Mouse (Mus musculus) CH12.LX (cell line): Measurements from ENCODE around the gene Atrip. TPM values are rescaled to one million over a fixed set of nuclear protein-coding genes. Genes with fewer than 3 reads are reported as not detected.

Experiments
- DNase-seq: peaks from one replicate; pipeline ENCODE4 v3.0.0-alpha.2; 2013; ENCODE audit errors: extremely low read depth
- H3K27ac ChIP-seq: 2 replicates; pipeline ENCODE4 v1.5.1; 2012; ENCODE audit warnings: low read depth, mild to moderate bottlenecking, control low read depth, moderate library complexity; ENCODE audit not compliant: insufficient read depth
- H3K27me3 ChIP-seq: replicated peaks from 2 replicates; pipeline ENCODE3; 2012; ENCODE audit warnings: inconsistent platforms
- H3K36me3 ChIP-seq, 2 experiments: replicated peaks in 1 of 2; 2 replicates each; pipeline versions ENCODE3 to v1.6.1; 2012; ENCODE audit warnings: inconsistent platforms in 1 of 2, low read length in 1 of 2, mild to moderate bottlenecking in 1 of 2, mixed read lengths in 1 of 2, moderate library complexity in 1 of 2; ENCODE audit not compliant: control insufficient read depth in 1 of 2, insufficient read depth in 1 of 2
- H3K4me1 ChIP-seq, 2 experiments: 2 replicates each; pipeline ENCODE4 v1.6.1; 2012; ENCODE audit warnings: inconsistent platforms in 1 of 2, moderate library complexity in 1 of 2; ENCODE audit not compliant: insufficient read depth in 2 of 2, control insufficient read depth in 1 of 2
- H3K4me2 ChIP-seq: 2 replicates; pipeline ENCODE4 v1.6.1; 2012; ENCODE audit warnings: low read depth, mild to moderate bottlenecking, control low read depth; ENCODE audit not compliant: poor library complexity, insufficient read depth, severe bottlenecking
- H3K4me3 ChIP-seq, 3 experiments: fragments of 150-350 bp in 1 of 3; sonication (generic) in 1 of 3; replicated peaks in 1 of 3; 2 replicates each; pipeline versions ENCODE3 to v1.5.1; 2011 to 2012; ENCODE audit warnings: low read depth in 2 of 3, low read length in 2 of 3, mild to moderate bottlenecking in 2 of 3, moderate library complexity in 2 of 3, control low read depth in 1 of 3, improper control_type of control experiment in 1 of 3, inconsistent platforms in 1 of 3, mixed read lengths in 1 of 3; ENCODE audit not compliant: poor library complexity in 1 of 3
- H3K79me2 ChIP-seq: replicated peaks from 2 replicates; pipeline ENCODE4 v1.6.1; 2012; ENCODE audit warnings: mild to moderate bottlenecking, moderate library complexity; ENCODE audit not compliant: control insufficient read depth, poor library complexity, insufficient read depth, severe bottlenecking; ENCODE audit errors: extremely low read depth
- H3K9ac ChIP-seq: 2 replicates; pipeline ENCODE4 v1.6.1; 2012; ENCODE audit warnings: low read depth, mild to moderate bottlenecking, control low read depth, moderate library complexity; ENCODE audit not compliant: insufficient read depth
- H3K9me3 ChIP-seq: replicated peaks from 2 replicates; pipeline ENCODE3; 2012; ENCODE audit warnings: low read length, inconsistent platforms, mixed read lengths
- CHD1 ChIP-seq: IDR thresholded peaks from 2 replicates; pipeline ENCODE4 v1.6.1; 2012; ENCODE audit warnings: low read depth, low read length, improper control_type of control experiment, inconsistent platforms
- CHD2 ChIP-seq: IDR thresholded peaks from 2 replicates; pipeline ENCODE4 v1.6.1; 2011; ENCODE audit warnings: low read length, improper control_type of control experiment
- E2F4 ChIP-seq: IDR thresholded peaks from 2 replicates; pipeline ENCODE4 v1.6.1; 2011; ENCODE audit warnings: low read depth, low read length, improper control_type of control experiment; ENCODE audit not compliant: insufficient replicate concordance
- ELF1 ChIP-seq: IDR thresholded peaks from 2 replicates; pipeline ENCODE4 v1.6.1; 2014; ENCODE audit warnings: low read depth, mild to moderate bottlenecking, inconsistent platforms, low read length, improper control_type of control experiment
- ETS1 ChIP-seq: conservative IDR thresholded peaks from 2 replicates; pipeline ENCODE4 v1.6.1; 2012; ENCODE audit warnings: low read depth, mild to moderate bottlenecking, inconsistent platforms, low read length, improper control_type of control experiment, moderate library complexity
- GABPA ChIP-seq: IDR thresholded peaks from 2 replicates; pipeline ENCODE4 v1.6.1; 2012; ENCODE audit warnings: low read depth, low read length, improper control_type of control experiment, inconsistent platforms; ENCODE audit not compliant: insufficient replicate concordance
- HCFC1 ChIP-seq: IDR thresholded peaks from 2 replicates; pipeline ENCODE4 v1.6.1; 2012; ENCODE audit warnings: low read depth, mild to moderate bottlenecking, inconsistent platforms, low read length, improper control_type of control experiment
- JUN ChIP-seq: IDR thresholded peaks from 2 replicates; pipeline ENCODE4 v1.6.1; 2011; ENCODE audit warnings: low read depth, mild to moderate bottlenecking, low read length, improper control_type of control experiment, moderate library complexity; ENCODE audit not compliant: insufficient read depth
- MAX ChIP-seq: IDR thresholded peaks from 2 replicates; pipeline ENCODE4 v1.6.1; 2011; ENCODE audit warnings: low read length, improper control_type of control experiment
- MAZ ChIP-seq: IDR thresholded peaks from 2 replicates; pipeline ENCODE4 v1.6.1; 2012; ENCODE audit warnings: low read depth, mild to moderate bottlenecking, inconsistent platforms, low read length, improper control_type of control experiment, moderate library complexity
- MEF2A ChIP-seq: IDR thresholded peaks from 2 replicates; pipeline ENCODE4 v1.6.1; 2014; ENCODE audit warnings: low read depth, mild to moderate bottlenecking, inconsistent platforms, low read length, improper control_type of control experiment, borderline replicate concordance
- MYC ChIP-seq: IDR thresholded peaks from 2 replicates; pipeline ENCODE4 v1.6.1; 2011; ENCODE audit warnings: low read depth, mild to moderate bottlenecking, improper control_type of control experiment, low read length
- NRF1 ChIP-seq: IDR thresholded peaks from 2 replicates; pipeline ENCODE4 v1.6.1; 2014; ENCODE audit warnings: low read depth, mild to moderate bottlenecking, inconsistent platforms, low read length, improper control_type of control experiment, moderate library complexity
- POLR2A ChIP-seq: IDR thresholded peaks from 2 replicates; pipeline ENCODE4 v1.6.1; 2011; ENCODE audit warnings: low read depth, mild to moderate bottlenecking, improper control_type of control experiment, low read length
- SMC3 ChIP-seq: IDR thresholded peaks from 2 replicates; pipeline ENCODE4 v1.6.1; 2011; ENCODE audit warnings: low read depth, low read length, improper control_type of control experiment
- TCF12 ChIP-seq: IDR thresholded peaks from 2 replicates; pipeline ENCODE4 v1.6.1; 2014; ENCODE audit warnings: low read depth, mild to moderate bottlenecking, inconsistent platforms, low read length, improper control_type of control experiment
- UBTF ChIP-seq: IDR thresholded peaks from 2 replicates; pipeline ENCODE4 v1.6.1; 2012; ENCODE audit warnings: low read depth, mild to moderate bottlenecking, inconsistent platforms, low read length, improper control_type of control experiment, moderate library complexity
- ZC3H11A ChIP-seq: IDR thresholded peaks from 2 replicates; pipeline ENCODE4 v1.6.1; 2012; ENCODE audit warnings: low read depth, mild to moderate bottlenecking, inconsistent platforms, low read length, improper control_type of control experiment
- ZKSCAN1 ChIP-seq: IDR thresholded peaks from 2 replicates; pipeline ENCODE4 v1.6.1; 2012; ENCODE audit warnings: low read depth, inconsistent platforms, low read length, improper control_type of control experiment, borderline replicate concordance
- ZNF384 ChIP-seq: IDR thresholded peaks from 2 replicates; pipeline ENCODE4 v1.6.1; 2012; ENCODE audit warnings: low read depth, low read length, improper control_type of control experiment, inconsistent platforms
- dilution Hi-C: fragments of 300-500 bp; cut with MboI; formaldehyde crosslinking; loops from 2 replicates; pipeline ENCODE4 v1.14.3; 2020; ENCODE audit warnings: low sequenced_read_pairs; ENCODE audit not compliant: extremely low pct_unique_long_range_greater_than_20kb, extremely low pct_ligation_motif_present
- in situ Hi-C: fragments of 300-500 bp; cut with MboI; formaldehyde crosslinking; loops from 3 replicates; pipeline ENCODE4 v1.14.3; 2019; ENCODE audit warnings: low sequenced_read_pairs, low pct_ligation_motif_present, low pct_unique_long_range_greater_than_20kb, mixed read lengths
- polyA plus RNA-seq: library from polyadenylated mRNA; unstranded; fragments of >175 nt; gene quantifications from 2 replicates; pipeline ENCODE4 v1.2.1, GENCODE M21; 2012; ENCODE audit warnings: low read depth; ENCODE audit not compliant: insufficient read length
- total RNA-seq, 2 experiments: library from RNA; depleted of rRNA; stranded (reverse); fragments of 300-350 nt in 1 of 2; fragments of >200 nt in 1 of 2; gene quantifications; 2 replicates each; pipeline ENCODE4 v1.2.3; 2012 to 2014

Atrip gene
- total and polyA plus RNA-seq, 3 experiments: 17.6 to 24.1 (median 18.0) TPM

DNA sequence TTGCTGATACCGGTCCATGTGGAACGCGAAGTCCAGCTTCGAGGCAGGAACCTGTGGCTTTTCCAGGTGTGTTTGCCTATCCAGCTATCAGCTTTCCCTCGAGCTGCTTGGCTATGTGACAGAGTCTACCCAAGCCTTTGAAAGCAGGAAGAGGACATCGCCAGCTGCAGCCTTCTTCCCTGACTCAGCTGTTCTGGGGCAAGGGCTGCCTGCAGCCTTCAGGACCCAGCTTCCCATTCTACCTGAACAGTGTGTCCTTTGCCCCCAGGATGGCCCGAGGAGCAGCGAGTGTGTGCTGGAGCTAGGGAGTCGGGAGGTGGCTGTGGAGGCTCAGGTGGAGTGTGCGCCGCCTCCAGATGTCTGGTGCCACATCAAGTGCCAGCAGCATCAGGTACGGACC lies 31.7 kb upstream of the Atrip start:
- Histone ChIP-seq H3K27me3 (peaks cover 95% of the 10 kb centered on the region), H3K4me2 (no peak overlapping the region)

DNA sequence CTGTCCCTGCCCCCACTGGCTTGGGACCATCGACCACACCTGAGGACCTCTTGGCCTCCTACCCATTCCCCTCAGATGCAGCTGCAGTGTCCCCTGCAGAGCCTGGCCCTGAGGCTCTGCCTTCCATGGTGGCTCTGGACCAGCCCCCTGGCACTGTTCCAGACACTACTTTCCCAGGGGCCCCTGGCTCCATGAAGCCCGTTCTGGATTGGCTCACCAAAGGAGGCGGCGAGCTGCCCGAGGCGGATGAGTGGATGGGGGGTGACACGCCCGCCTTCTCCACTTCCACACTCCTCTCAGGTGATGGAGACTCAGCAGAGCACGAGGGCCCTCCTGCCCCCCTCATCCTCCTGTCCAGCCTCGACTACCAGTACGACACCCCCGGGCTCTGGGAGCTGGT lies 31.1 kb upstream of the Atrip start:
- H3K79me2 ChIP-seq: no peaks in the 10 kb centered on the region
- in situ Hi-C loops: no loop called here

More for the DNA sequence above, 31.7 kb upstream of the Atrip start:
- no peak for DNase-seq
- TF ChIP-seq ELF1 (no peak), ZKSCAN1 (no peak), ETS1 (no peak), ZNF384 (no peak), MYC (no peak), E2F4 (no peak), HCFC1 (no peak)
- H3K36me3 ChIP-seq: no peaks in the 10 kb centered on the region
- no peaks in the 10 kb centered on the region for H3K4me1 ChIP-seq
- H3K27ac ChIP-seq: no peak overlapping the region
- no peaks in the 10 kb centered on the region for H3K9me3 ChIP-seq
- dilution Hi-C loops (no loop called here), in situ Hi-C loops (no loop called here)
- no peak overlapping the region for H3K4me3 ChIP-seq
- H3K9ac ChIP-seq: no peak overlapping the region
- H3K79me2 ChIP-seq: no peaks in the 10 kb centered on the region

DNA sequence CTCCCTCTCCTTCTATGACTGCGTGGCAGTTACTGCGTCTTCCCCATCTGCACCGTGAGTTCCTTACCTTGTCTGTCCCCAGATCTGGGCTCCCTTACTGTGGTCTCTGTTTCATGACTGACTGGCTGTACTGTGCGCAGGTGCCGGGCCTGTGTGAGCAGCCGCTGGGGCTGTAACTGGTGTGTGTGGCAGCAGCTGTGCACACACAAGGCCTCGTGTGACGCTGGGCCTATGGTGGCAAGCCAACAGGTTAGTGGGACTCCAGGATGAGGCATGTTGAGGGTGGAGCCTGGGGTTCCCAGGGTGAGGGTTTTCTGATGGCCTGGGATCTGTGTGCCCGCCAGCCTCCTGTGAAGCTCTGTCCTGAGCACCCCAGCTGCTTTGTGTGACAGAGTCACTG lies 30.2 kb upstream of the Atrip start:
- Histone ChIP-seq H3K36me3 (no peaks in the 10 kb centered on the region), H3K27me3 (peaks cover 95% of the 10 kb centered on the region), H3K4me3 (no peak overlapping the region), H3K4me1 (no peaks in the 10 kb centered on the region), H3K4me2 (no peak overlapping the region), H3K79me2 (no peaks in the 10 kb centered on the region), H3K9ac (no peak overlapping the region), H3K9me3 (no peaks in the 10 kb centered on the region), H3K27ac (no peak overlapping the region)
- dilution Hi-C loops (no loop called here), in situ Hi-C loops (no loop called here)
- no peak for DNase-seq
- TF ChIP-seq MAZ (no peak), CHD2 (no peak), HCFC1 (no peak), TCF12 (no peak), JUN (no peak), GABPA (no peak), MYC (no peak), NRF1 (no peak), MEF2A (no peak), POLR2A (no peak), SMC3 (no peak), ELF1 (no peak), ZKSCAN1 (no peak), MAX (no peak)

More for the DNA sequence above, 31.1 kb upstream of the Atrip start:
- Histone ChIP-seq H3K9me3 (no peaks in the 10 kb centered on the region), H3K9ac (no peak overlapping the region), H3K4me1 (no peaks in the 10 kb centered on the region), H3K4me2 (no peak overlapping the region), H3K4me3 (no peak overlapping the region), H3K36me3 (no peaks in the 10 kb centered on the region), H3K27me3 (peaks cover 95% of the 10 kb centered on the region), H3K27ac (no peak overlapping the region)
- TF ChIP-seq ZC3H11A (no peak), CHD1 (no peak), CHD2 (no peak), MAZ (no peak), UBTF (no peak), SMC3 (no peak), MEF2A (no peak)
- dilution Hi-C loops: no loop called here
- DNase-seq: no peak
